Mouse (Mus musculus): Measurements from ENCODE around the gene Tmem192.
"Not testable (repeated sequence)": the region's sequence is repeated elsewhere in the genome, so short reads cannot be mapped to it uniquely, and the experiment has no call there.

The Tmem192 gene

GRCm38 (mm10) chr8:64983150-64983897 lies 36.3 kb downstream of the Tmem192 start:
- DNase-seq = peak; percentile 10

DNA sequence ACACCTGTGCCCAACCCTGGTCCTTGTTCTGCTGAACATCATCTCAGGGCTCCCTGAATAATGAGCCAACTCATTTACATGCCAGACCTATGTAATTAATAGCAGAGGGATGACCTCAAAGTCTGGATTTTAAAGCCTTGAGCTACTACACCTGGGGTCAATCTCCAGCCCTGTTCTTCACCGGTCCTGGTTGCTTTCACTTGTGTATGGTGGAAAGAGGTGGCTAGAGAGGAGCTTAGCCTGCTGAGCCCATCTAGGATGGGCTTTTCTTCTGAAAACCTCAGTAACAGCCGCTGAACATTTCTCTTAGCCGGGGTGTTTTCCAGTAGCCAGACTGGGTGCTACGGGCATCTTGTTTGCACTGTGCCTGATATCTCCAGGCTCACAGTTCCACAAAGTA lies 40.7 kb downstream of the Tmem192 start, which contains the start of gene Trim75:
Gene Trim75, minus strand, starts transcription at position 101 of the 400 bp plus-strand sequence.
- no peak for DNase-seq

DNA sequence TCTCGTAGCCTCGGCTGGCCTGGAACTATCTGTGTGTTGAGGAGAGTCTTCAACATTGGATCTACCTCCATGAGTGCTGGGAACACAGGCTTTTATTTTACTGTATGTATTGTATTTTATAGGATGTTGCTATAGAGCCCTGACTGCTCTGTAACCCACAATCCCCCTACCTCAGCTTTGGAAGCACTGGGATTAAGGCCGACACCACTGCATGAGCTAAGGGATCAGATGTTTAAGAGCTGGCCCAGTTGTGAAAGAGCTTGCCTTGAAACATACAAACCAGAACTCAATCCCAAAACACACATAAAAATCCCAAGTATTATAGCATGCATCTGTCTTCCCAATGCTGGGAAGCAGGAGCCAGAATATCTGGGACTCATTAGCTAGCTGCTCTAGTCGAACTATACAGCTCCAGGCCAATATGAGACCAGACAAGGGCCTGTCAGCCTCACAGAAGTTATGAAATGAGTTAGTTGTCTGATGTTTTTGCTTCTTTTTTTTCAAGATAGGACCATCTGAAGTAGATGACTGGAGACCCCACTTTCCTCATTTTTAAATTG lies 51.9 kb downstream of the Tmem192 start:
- no peak for DNase-seq

DNA sequence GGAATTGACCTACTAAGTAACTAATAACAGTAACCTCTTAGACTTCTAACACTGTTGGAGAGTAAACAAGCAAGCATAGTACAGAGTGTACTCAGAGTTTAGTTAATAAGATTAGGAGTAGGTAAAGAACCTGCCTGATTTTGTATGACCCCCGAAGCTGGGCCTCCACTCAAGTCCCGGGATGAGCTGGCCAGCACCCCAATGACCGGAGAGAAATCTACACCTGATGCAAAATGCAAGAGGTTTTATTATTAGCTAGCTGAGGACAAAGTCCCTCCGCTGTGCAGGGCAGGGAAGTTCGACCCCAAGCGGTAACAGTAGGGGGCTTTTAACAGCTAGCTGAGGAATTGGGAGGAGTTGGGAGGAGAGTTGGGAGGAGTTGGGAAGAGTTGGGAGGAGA lies 60.6 kb downstream of the Tmem192 start:
- DNase-seq = not testable (repeated sequence)

- DNase-seq = no peak
These were observed 71.4 kb downstream of the Tmem192 start, which contains the start of the genes Trim61 and Trim60 for GRCm38 (mm10) chr8:65018423-65018822. Gene Trim61 (minus strand): TSS chr8:65018523. Gene Trim60 (minus strand): TSS chr8:65018584.
